Comparison of ENCODE assay signal across 19 mouse cellular contexts in the genomic region with DNA sequence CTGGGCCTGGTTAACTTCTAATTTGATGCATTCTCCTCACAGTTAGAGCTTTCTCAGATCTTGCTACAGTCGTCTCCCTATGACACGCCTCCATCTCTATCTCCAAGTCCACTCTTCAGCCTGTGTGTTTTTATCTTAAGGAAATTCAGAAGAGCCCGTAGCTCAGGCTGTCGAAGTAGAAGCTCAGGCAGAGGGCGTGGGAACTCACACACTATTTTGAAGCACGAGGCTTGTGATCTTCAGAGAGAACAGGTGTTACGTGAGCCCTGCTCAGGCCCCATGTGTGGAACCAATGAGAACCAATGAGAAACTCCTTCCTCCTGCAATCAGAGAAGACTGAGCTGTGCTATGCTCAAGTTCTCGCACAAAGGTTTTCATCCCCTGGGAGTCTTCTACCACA.
DNase-seq lines count a peak whose midpoint lies in the region; ATAC-seq and TF ChIP-seq lines count a peak whose summit lies in the region.
"Had no signal": no experiment of that assay in that cellular context is flagged by ENCODE, and none has a peak within 500 bp of the region (broad histone marks: within the 10 kb centered on the region; RNA-seq: fewer than 3 reads in every experiment).

No protein-coding gene starts in this region.

- TF ChIP-seq POLR2A in CH12.LX (IDR thresholded peaks at IDR 0.05; ENCODE audit: low read depth, low read length): no peak

- intact Hi-C loops in left cerebral cortex, postnatal 25 days (cut with DNase I): loop anchor here (5.0 to 10.0 kb wide), 5 partner anchors 106 to 733 kb away; partner anchors contain the start of gene Prkacb

- H3K79me2 ChIP-seq in CH12.LX (replicated peaks; ENCODE audit: control insufficient read depth, extremely low read depth, insufficient read depth, poor library complexity, severe bottlenecking): no peaks in the 10 kb centered on the region

- dilution Hi-C loops in CH12.LX (cut with MboI; ENCODE audit: extremely low pct_ligation_motif_present, extremely low pct_unique_long_range_greater_than_20kb, low sequenced_read_pairs): no loop called here

- H3K36me3 ChIP-seq in heart, embryonic 10.5 days: no peaks in the 10 kb centered on the region
- H3K36me3 ChIP-seq in heart, embryonic 12.5 days: no peaks in the 10 kb centered on the region
- H3K36me3 ChIP-seq in CH12.LX (replicated peaks in 1 of 2; ENCODE audit: control insufficient read depth in 1 of 2, insufficient read depth in 1 of 2, low read length in 1 of 2): no peaks in the 10 kb centered on the region
- H3K36me3 ChIP-seq: forebrain, embryonic 10.5 days; neural tube, embryonic 12.5 days had no signal

- no peak overlapping the region for H3K4me3 ChIP-seq in heart, embryonic 10.5 days
- H3K4me3 ChIP-seq in heart, embryonic 12.5 days: no peak overlapping the region
- no peak overlapping the region for H3K4me3 ChIP-seq in CH12.LX (replicated peaks in 1 of 3; ENCODE audit: low read depth in 2 of 3, low read length in 2 of 3, poor library complexity in 1 of 3)
- H3K4me3 ChIP-seq: forebrain, embryonic 10.5 days; midbrain, embryonic 13.5 days; neural tube, embryonic 12.5 days had no signal

- H3K4me2 ChIP-seq in heart, embryonic 12.5 days: no peak overlapping the region
- H3K4me2 ChIP-seq in CH12.LX (ENCODE audit: insufficient read depth, low read depth, poor library complexity, severe bottlenecking): no peak overlapping the region
- H3K4me2 ChIP-seq: midbrain, embryonic 13.5 days; neural tube, embryonic 12.5 days had no signal

- peak; percentile 37 for ATAC-seq in cerebellum, adult (ENCODE audit: insufficient number of reproducible peaks, low FRiP score, low TSS enrichment)
- ATAC-seq in heart, embryonic 12.5 days (ENCODE audit: insufficient number of reproducible peaks, low FRiP score): no peak
- ATAC-seq: forebrain, postnatal 0 days; intestine, postnatal 0 days; midbrain, embryonic 13.5 days; Patski had no signal

- no peak for TF ChIP-seq CTCF in CH12.LX (conservative IDR thresholded peaks at IDR 0.05 in 1 of 2, IDR thresholded peaks at IDR 0.05 in 1 of 2; ENCODE audit: low read depth in 2 of 2, low read length in 2 of 2)

- no peak overlapping the region for H3K9ac ChIP-seq in heart, embryonic 12.5 days
- H3K9ac ChIP-seq in CH12.LX (ENCODE audit: insufficient read depth, low read depth): no peak overlapping the region
- H3K9ac ChIP-seq: forebrain, postnatal 0 days; midbrain, embryonic 13.5 days; neural tube, embryonic 12.5 days had no signal

- DNase-seq in cerebellum, postnatal 14 days: no peak
- DNase-seq in heart, embryonic 10.5 days (ENCODE audit: low spot score): peak; percentile 70
- DNase-seq in left cerebral cortex, postnatal 25 days (ENCODE audit: low spot score in 2 of 2): peak; percentile 30 to 80
- DNase-seq in left cerebral cortex, adult 11 months (ENCODE audit: low spot score): no peak
- DNase-seq in CH12.LX (ENCODE audit: extremely low read depth): no peak
- no peak for DNase-seq in retina, embryonic 14.5 days (ENCODE audit: low spot score)
- DNase-seq: adrenal gland, adult 8-10 months; embryo, embryonic 11 days; forebrain, postnatal 0 days; gastrocnemius, postnatal 25 days; liver; thymus, postnatal 36 days had no signal

- no peak for TF ChIP-seq RAD21 in CH12.LX (IDR thresholded peaks at IDR 0.05; ENCODE audit: low read depth, low read length)

- H3K4me1 ChIP-seq in heart, embryonic 10.5 days: no peaks in the 10 kb centered on the region
- H3K4me1 ChIP-seq in heart, embryonic 12.5 days (replicated peaks): peaks cover 8% of the 10 kb centered on the region; the same call in 1 of the 2 replicates
- peaks cover 0 to 4% of the 10 kb centered on the region in 2 experiments; a peak in 1 of 4 replicates for H3K4me1 ChIP-seq in CH12.LX (ENCODE audit: control insufficient read depth in 1 of 2, insufficient read depth in 2 of 2)
- H3K4me1 ChIP-seq: forebrain, embryonic 10.5 days; midbrain, embryonic 13.5 days; neural tube, embryonic 12.5 days had no signal

- 48% methylated on average over 8 of the region's 8 CpGs for WGBS in heart, embryonic 10.5 days
- WGBS in heart, embryonic 12.5 days: 49% methylated on average over 8 of the region's 8 CpGs

- H3K9me3 ChIP-seq in heart, embryonic 10.5 days: no peaks in the 10 kb centered on the region
- no peaks in the 10 kb centered on the region for H3K9me3 ChIP-seq in heart, embryonic 12.5 days (replicated peaks)
- no peaks in the 10 kb centered on the region for H3K9me3 ChIP-seq in CH12.LX (replicated peaks; ENCODE audit: low read length)
- H3K9me3 ChIP-seq: forebrain, embryonic 10.5 days; midbrain, embryonic 13.5 days; neural tube, embryonic 12.5 days had no signal

- no peak overlapping the region for H3K27ac ChIP-seq in heart, embryonic 10.5 days
- H3K27ac ChIP-seq in heart, embryonic 12.5 days (ENCODE audit: poor library complexity, severe bottlenecking): no peak overlapping the region
- H3K27ac ChIP-seq in CH12.LX (ENCODE audit: insufficient read depth, low read depth): no peak overlapping the region
- H3K27ac ChIP-seq: forebrain, embryonic 10.5 days; midbrain, embryonic 13.5 days; neural tube, embryonic 12.5 days had no signal

- in situ Hi-C loops in CH12.LX (cut with MboI; ENCODE audit: low pct_ligation_motif_present, low pct_unique_long_range_greater_than_20kb, low sequenced_read_pairs): loop anchor here (10.0 kb wide), 2 partner anchors 123 to 333 kb away; no protein-coding TSS in a partner anchor

- no peaks in the 10 kb centered on the region for H3K27me3 ChIP-seq in heart, embryonic 10.5 days (ENCODE audit: insufficient read depth, poor library complexity, severe bottlenecking)
- H3K27me3 ChIP-seq in heart, embryonic 12.5 days (replicated peaks): no peaks in the 10 kb centered on the region
- no peaks in the 10 kb centered on the region for H3K27me3 ChIP-seq in CH12.LX (replicated peaks)
- H3K27me3 ChIP-seq: midbrain, embryonic 13.5 days; neural tube, embryonic 12.5 days; Patski had no signal

- TF ChIP-seq EP300 in CH12.LX (IDR thresholded peaks at IDR 0.05; ENCODE audit: low read length): no peak

TF ChIP-seq in CH12.LX, 34 proteins besides CTCF, POLR2A, EP300 and RAD21:
- TF ChIP-seq MAX (IDR thresholded peaks at IDR 0.05; ENCODE audit: low read length) (peak; percentile 63; the same call in 1 of the 2 replicates), E2F4 (IDR thresholded peaks at IDR 0.05; ENCODE audit: insufficient replicate concordance, low read depth, low read length) (no peak), MYC (IDR thresholded peaks at IDR 0.05; ENCODE audit: low read depth, low read length) (no peak), NRF1 (IDR thresholded peaks at IDR 0.05; ENCODE audit: low read depth, low read length) (no peak), ZNF384 (IDR thresholded peaks at IDR 0.05; ENCODE audit: low read depth, low read length) (no peak)

Comparison
In these comparisons a context has a peak if more than half of its experiments do, and no peak if none do; other contexts are left out.
1. DNase-seq: peak in heart, embryonic 10.5 days (single experiment) and left cerebral cortex, postnatal 25 days (2 of 2); none in cerebellum, postnatal 14 days (0 of 2), left cerebral cortex, adult 11 months (single experiment), CH12.LX (single experiment) and retina, embryonic 14.5 days (single experiment).